Mouse (Mus musculus) adrenal gland, postnatal 10 days (tissue): ENCODE data around the gene Nedd9. TPM values are rescaled to one million over a fixed set of nuclear protein-coding genes. Genes with fewer than 3 reads are reported as not detected.
"Not testable (repeated sequence)": the region's sequence is repeated elsewhere in the genome, so short reads cannot be mapped to it uniquely, and the experiment has no call there.

Source experiments
- DNase-seq: peaks from one replicate; pipeline ENCODE4 v3.0.0; 2021; ENCODE audit warnings: mixed read lengths
- total RNA-seq, 2 experiments: library from RNA; stranded (reverse); gene quantifications; 2 replicates each; pipeline ENCODE4 v1.2.3; 2021

Gene Nedd9
- total RNA-seq, 2 experiments from 2014 or later: 21.4 to 32.6 TPM

DNA sequence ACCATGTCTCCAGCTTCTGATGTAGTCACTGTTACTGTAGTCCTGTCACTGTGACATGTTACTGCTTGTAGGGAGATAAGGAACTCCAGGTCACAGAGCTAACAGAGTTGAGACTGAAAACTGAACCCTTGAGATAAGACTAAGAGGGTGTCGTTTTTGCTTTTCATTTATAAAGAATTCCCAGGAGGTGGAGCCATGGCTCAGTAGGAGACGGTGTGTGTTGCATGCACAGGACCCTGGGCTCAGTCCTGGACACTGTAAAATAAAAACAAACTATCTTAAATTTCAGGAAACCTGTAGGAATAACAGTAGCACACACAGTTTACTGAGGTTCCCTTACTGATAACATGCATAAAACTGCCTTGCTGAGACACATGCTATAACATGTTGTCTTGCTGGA lies 188.6 kb downstream of the Nedd9 start:
- no peak for DNase-seq

DNA sequence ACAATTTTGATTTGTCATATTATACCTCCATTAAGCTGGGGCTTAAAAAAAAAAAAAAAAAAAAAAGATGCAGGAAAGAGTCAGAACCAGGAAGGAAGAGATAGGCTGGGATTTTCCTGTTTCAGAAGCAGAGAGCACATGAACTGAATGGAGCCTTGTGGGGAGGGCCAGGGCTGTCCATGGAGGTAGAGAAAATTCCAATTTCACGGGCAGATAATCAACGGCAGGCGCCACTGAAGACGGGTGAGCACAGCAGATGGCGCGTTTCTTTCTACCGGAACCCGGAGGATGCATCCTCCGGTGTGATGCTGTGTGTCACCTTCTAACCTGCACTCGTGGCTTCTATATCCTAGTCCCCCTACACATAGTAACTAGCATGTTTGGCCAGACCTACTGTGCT lies 190.8 kb downstream of the Nedd9 start:
- no peak for DNase-seq

DNA sequence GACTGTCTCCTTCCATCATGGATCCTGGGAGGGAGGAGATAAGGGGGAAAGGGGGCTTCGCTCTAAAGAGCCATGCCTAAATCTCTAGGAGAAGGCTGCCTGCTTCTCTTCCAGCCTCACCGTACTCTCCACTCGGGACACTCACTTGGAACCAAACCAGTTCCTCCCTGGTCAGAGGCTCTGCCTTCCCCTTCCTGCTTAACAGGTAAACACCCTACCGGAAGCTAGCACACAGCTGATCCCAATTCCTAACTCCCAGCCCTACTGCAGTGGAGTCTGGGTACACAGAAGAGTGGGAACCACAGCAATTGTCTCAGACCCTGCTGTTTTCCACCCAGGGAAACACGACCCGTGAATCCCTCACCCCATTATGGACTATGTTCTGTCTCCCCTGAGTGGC lies 191.3 kb downstream of the Nedd9 start:
- no peak for DNase-seq

DNA sequence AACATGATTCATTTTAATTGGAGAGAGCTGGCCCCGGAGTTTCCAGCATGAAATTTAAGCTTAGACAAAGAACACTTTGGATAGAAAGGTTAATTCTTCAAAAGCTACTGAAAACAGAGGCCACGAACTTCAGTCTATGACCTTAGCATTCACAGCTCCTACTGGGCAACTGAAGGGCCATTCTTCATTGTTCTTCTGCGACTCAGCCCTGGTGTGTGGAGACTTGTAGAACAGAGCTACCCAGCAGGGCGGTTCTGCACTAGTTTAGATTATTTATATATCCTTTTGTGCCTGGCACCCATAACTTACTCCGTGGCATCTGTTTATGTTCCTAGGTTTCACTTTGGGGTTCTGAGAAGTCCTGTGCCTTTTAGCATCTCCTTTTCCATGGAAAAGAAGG lies 193.6 kb downstream of the Nedd9 start:
- DNase-seq: no peak

DNA sequence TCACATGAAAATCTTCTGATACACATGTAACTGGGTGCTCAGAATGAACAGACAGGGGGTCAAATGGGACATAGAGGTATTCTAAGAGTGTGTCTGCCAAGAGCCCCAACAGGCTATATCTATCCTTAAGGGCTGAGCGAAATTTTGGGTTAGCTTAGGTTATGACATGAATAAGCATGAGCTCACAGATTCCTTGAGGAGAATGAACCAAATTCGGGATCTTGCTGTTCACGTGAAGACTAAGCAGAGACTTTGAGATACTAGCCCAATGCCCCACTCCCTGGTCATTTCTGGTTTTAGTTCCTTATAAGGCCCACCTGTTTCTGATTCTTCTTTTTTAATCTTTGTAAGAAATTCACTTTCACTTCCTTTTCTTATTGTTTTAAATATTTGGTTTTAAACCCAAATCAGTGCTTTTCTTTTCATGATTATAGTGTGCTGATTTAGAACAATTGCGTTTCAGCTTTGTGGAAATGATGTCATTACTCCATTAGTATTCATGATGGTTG lies 195.6 kb downstream of the Nedd9 start:
- no peak for DNase-seq

DNA sequence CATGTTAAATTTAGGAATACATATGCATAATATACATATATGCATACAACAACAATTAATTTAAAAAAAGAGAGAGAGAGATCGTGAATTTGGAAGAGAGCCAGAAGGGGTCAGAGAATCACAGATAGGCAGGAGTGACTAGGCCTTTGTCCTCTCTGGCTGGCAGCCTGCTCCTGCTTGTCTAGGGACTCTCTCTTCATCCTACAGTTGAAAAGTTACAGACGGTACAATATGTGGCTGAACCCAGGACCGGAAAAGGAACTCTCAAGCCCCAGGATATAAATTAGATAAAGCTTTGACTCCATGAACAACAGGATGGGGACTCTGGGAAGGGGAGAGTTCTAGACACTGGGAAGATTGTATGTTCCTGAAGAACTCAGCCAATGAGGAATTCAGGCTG lies 200.9 kb downstream of the Nedd9 start:
- no peak for DNase-seq

DNA sequence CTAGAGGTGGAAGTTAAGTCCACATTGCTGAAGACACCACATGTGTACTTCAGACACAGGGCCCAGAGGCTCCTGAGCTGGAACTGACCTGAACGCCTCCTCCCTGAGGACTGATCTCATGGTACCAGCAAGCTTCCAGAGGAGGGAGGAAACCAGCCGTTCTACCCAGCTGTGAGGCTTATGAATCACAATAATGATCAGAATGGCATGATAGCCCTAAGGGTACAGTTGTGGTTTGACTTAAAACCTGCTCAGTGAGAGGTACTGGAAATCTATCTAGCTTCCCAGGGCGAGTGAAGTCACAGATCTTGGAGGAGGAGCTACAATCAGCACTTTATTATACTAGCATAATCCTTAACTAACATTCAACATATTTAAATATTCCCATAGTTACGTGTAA lies 201.7 kb downstream of the Nedd9 start:
- no peak for DNase-seq

DNA sequence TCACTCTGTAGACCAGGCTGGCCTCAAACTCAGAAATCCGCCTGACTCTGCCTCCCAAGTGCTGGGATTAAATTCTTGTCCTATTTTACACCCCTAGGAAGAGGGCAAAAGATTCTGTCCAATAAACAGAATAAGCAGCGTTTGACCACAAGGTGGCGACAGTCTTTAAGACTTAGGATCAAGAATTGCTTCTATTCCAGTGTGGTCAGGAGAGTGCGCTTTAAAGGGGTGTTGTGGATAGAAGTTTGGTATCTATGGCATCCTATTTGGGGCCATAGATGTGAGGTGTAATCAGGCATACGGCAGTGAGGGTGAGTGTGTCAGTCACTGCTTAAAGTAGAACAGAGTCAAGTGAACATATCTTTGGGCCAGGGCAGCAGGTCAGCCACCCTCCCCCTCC lies 203.9 kb downstream of the Nedd9 start:
- peak; percentile 83 for DNase-seq

DNA sequence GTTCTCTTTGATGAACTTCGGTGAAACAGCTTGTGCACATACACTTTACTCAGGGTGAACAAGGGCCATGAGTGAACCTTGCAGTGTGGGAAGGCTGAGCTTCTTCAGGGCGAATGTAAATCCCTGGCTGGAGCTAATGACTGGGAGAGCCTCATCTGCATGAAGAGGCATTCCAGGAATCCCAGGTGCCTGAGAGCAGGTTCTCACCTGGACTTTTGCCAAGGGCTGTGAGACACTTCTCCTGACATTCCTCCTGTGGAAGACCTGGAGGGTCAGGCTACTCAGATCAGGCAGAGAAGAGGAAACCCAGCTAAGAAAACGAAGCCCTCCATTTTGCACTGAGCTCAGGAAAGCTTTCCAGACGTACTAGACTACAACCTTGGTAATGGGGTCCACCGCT lies 206.5 kb downstream of the Nedd9 start:
- DNase-seq: no peak

DNA sequence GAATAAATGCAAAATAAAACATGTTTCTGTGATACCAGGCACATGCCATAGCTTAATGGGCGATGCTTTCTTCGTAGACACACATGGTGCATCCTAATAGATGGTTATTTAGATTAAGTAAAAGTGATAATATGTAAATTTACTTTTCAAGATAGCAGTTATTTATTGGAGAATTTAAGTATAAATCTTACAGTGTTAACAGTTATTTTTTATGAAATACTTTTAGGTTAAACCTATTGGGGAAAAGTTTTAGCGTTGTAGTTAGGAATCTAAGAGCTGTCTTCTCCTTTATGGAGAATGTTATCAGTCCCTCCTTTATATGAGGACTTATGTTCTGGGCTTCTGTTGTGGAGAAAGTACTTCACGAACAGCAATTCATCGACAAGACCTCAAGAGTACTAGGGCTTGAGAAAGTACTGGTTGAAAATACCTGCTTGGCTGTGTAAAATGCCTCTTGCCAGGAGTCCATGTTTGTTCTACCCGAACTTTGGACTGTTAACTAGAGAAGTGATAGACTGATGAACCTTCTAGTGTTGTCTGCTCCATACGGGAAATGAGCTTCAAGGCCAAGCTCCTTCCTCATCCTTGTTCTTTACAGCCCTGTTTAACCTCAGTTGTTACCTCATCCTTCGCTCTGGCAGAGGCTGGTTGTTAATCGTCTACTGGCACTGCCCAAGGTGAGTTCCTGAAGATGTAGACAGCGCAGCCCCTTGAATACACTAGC lies 213.1 kb downstream of the Nedd9 start, which contains the start of gene Gm17364:
Gene Gm17364 (minus strand): TSS at position 51 of the 724 bp plus-strand sequence.
- no peak for DNase-seq

DNA sequence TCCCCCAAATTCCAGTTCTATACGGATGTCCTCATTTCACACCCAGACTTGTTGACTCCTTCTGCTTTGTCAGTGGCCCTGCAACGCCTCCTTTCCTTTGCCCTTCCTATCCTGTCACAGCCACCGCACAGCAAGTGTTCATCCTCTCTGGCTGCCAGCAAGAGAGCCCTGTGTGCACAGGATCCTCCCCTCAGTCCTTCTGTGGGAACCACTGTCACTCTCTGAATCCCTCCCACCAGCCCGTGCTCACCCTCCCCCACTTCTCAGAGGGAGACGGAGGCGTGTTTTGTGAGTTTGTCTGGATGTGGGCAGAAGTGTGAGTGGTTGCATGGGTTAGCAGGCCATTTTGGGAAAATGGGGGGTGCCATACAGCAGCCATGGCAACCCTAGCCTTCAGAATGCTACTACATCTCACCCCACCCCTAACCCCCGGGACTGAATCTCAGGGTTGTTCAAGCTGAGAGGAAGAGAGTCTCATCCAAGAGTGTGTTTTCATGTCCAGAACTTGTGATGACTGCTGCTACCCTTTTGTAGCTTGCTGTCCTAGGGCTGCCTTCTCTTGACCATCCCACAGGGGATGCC lies 219.2 kb downstream of the Nedd9 start:
- no peak for DNase-seq

DNA sequence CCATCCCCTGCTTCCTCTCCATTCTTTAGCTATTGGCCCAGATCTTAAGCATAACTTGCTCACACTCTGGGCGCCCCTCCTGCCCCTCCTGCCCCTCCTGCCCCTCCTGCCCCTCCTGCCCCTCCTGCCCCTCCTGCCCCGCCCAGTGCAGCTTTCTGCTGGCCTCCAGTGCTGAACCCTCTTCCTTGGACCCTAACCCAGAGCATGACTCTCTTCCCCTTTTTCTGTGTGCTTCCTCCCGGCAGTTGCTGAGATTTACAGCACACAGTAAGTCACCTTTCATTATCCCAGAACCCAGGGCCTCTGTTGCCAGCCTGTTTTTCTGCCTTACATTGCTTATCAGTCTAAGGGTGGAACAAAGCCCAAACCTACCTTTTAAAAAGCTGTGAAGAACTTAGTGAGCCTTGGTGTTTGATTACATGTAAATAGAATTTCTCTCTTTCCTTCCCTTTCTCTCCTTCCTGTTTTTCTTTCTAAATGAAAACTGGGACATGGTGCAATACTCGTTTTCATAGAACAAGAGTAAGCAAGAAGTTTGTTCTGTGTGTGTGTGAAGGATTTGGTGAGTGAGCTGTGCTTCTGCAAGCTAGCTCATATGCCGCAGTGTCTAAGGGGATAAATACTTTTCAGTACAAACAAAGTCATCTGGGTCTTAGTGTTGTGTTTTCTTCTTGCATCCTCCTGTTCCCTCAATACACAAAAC lies 223.7 kb downstream of the Nedd9 start:
- no peak for DNase-seq

DNA sequence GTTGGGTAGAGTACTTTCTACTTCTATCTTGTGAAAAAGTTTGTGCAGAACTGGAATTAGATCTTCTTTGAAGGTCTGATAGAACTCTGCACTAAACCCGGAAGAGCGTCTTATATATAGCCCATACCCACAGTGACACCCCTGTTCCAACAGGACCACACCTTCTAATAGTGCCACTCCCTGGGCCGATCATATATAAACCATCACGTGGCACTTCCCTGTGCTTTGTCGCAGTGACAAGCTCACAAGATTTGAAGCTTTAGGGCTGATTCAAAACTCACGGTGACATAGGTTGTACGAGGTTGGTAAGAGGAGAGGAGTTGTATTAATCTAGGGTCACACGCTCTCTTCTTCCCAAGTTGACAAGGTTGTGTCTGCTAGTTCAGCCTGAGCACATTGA lies 225.5 kb downstream of the Nedd9 start:
- DNase-seq: not testable (repeated sequence)

Other genes starting within 250 kb of the Nedd9 start
- 10 to 100 TPM; 14.7 to 16.4 TPM for gene Smim13, start 237.5 kb downstream of the Nedd9 start, total RNA-seq
- gene Gm17364, start 213.4 kb downstream of the Nedd9 start, total RNA-seq: not detected
- gene Tmem170b, start 118.5 kb upstream of the Nedd9 start, total RNA-seq: 10 to 100 TPM; 23.6 TPM